Mouse (Mus musculus) liver, embryonic 15.5 days (tissue): ENCODE data around the gene Tmem183a. TPM values are rescaled to one million over a fixed set of nuclear protein-coding genes. Genes with fewer than 3 reads are reported as not detected.

Experiments used
- ATAC-seq: fragments of 200-750 bp; cut with Nextera tagmentation; 2 replicates; pipeline ENCODE4 v1.8.0; 2017; ENCODE audit warnings: moderate number of reproducible peaks, mild to moderate bottlenecking, moderate library complexity; ENCODE audit not compliant: insufficient read depth
- H3K27ac ChIP-seq: fragments of 300-500 bp; sonication (generic); replicated peaks from 2 replicates; pipeline ENCODE4 v1.5.1; 2015; ENCODE audit warnings: mild to moderate bottlenecking, inconsistent platforms
- H3K27me3 ChIP-seq: fragments of 300-500 bp; sonication (generic); 2 replicates; pipeline ENCODE4 v1.6.1; 2015; ENCODE audit warnings: mild to moderate bottlenecking, inconsistent platforms
- H3K36me3 ChIP-seq: fragments of 300-500 bp; sonication (generic); replicated peaks from 2 replicates; pipeline ENCODE4 v1.6.1; 2015; ENCODE audit warnings: moderate library complexity, mild to moderate bottlenecking, inconsistent platforms
- H3K4me1 ChIP-seq: fragments of 300-500 bp; sonication (generic); replicated peaks from 2 replicates; pipeline ENCODE4 v1.6.1; 2015; ENCODE audit warnings: inconsistent platforms
- H3K4me2 ChIP-seq: fragments of 300-500 bp; sonication (generic); 2 replicates; pipeline ENCODE4 v1.6.1; 2015; ENCODE audit warnings: moderate library complexity, mild to moderate bottlenecking, inconsistent platforms
- H3K4me3 ChIP-seq: fragments of 300-500 bp; sonication (generic); replicated peaks from 2 replicates; pipeline ENCODE4 v1.5.1; 2015; ENCODE audit warnings: mild to moderate bottlenecking, inconsistent platforms
- H3K9ac ChIP-seq: fragments of 300-500 bp; sonication (generic); 2 replicates; pipeline ENCODE4 v1.6.1; 2015; ENCODE audit warnings: moderate library complexity, mild to moderate bottlenecking, inconsistent platforms
- H3K9me3 ChIP-seq: fragments of 300-500 bp; sonication (generic); replicated peaks from 2 replicates; pipeline ENCODE4 v1.6.1; 2016; ENCODE audit warnings: inconsistent platforms
- WGBS: fragments of 180-500 bp; shearing (Covaris S2); methylation state at CpG from one replicate; pipeline ENCODE4 v1.1.7; 2015; ENCODE audit warnings: mixed read lengths; ENCODE audit not compliant: insufficient replicate concordance; 5-methylcytosine and 5-hydroxymethylcytosine counted together
- polyA plus RNA-seq: library from polyadenylated mRNA; unstranded; fragments of >200 nt; fragmentation: Nextera tagmentation; extraction: Ambion mirVana; gene quantifications from 2 replicates; pipeline ENCODE4 v1.2.1, GENCODE M21; 2015

Tmem183a gene
- polyA plus RNA-seq, 1 experiment from 2014 or later: 49.8 TPM

- no peak overlapping the region for H3K4me3 ChIP-seq
- ATAC-seq: no peak
- H3K27ac ChIP-seq: no peak overlapping the region
- no peaks in the 10 kb centered on the region for H3K9me3 ChIP-seq
- no peak overlapping the region for H3K9ac ChIP-seq
- H3K4me2 ChIP-seq: no peak overlapping the region
- no peaks in the 10 kb centered on the region for H3K4me1 ChIP-seq
- WGBS: 44% methylated on average over 5 of the region's 5 CpGs
- H3K36me3 ChIP-seq: no peaks in the 10 kb centered on the region
- H3K27me3 ChIP-seq: no peaks in the 10 kb centered on the region
Observed at GRCm38 (mm10) chr1:134315181-134315580, 46.6 kb downstream of the Tmem183a start.

DNA sequence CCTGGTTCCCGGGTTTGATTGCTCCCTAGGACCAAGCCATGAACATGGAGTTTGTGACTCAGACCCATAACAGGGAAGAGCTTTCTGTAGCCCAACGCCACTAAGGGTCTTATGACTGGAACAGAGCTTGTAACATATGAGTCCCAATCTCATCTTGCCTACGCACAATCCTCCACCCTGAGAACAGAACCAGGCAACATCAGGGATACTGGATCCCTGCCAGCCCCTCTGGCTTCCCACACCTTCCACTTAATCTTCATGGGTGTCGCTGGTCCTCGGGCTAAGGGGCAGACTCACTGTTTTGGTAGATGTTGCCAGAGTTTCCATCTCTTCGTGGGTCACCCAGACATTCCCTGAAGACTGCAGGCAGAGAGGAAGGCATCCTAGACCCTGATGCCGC lies 50.0 kb downstream of the Tmem183a start:
- 72% methylated on average over 7 of the region's 7 CpGs for WGBS
- Histone ChIP-seq H3K4me1 (no peaks in the 10 kb centered on the region), H3K27ac (no peak overlapping the region), H3K4me3 (no peak overlapping the region), H3K27me3 (no peaks in the 10 kb centered on the region), H3K36me3 (no peaks in the 10 kb centered on the region), H3K9ac (no peak overlapping the region), H3K9me3 (no peaks in the 10 kb centered on the region), H3K4me2 (no peak overlapping the region)
- ATAC-seq: no peak

DNA sequence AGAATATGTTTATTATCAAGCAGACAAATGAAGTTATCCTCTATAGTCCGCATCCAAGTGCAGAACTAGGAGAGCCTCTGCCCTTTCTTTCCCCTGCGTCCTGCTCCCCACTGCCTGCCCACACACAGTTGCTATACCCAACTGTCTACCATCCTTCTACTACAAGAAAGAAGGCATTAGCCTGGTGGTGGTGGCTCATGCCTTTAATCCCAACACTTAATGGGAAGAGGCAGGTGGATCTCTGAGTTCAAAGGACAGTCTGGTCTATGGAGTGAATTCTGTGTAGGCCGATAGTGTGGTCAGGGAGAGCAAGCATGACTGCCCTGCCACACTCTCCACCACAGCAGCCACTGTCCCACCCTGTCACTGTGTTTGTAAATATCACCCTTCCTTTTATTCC lies 51.0 kb downstream of the Tmem183a start:
- WGBS: 78% methylated on average over 3 of the region's 3 CpGs

DNA sequence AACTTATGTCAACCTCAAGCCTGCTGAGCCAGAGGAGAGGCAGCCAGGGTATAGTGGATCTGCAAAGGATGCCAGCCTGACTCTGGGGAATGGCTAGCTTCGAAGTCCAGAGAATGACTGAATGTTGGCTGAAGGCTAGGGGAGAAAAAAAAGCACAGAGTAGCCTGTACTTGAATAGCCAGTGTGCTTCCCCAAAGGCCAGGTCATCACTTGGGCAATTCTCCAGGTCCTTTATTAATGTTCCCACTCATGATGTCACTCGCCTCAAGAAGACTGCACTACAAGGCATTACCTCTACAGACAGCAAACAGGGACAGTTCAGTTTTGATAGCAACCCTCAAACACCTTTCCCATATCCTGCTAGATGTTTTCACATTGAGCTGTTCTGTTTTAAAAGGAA lies 51.5 kb downstream of the Tmem183a start:
- no peaks in the 10 kb centered on the region for H3K9me3 ChIP-seq
- H3K9ac ChIP-seq: no peak overlapping the region
- no peak overlapping the region for H3K27ac ChIP-seq
- no peaks in the 10 kb centered on the region for H3K36me3 ChIP-seq
- H3K4me1 ChIP-seq: no peaks in the 10 kb centered on the region
- no peak overlapping the region for H3K4me3 ChIP-seq
- no peaks in the 10 kb centered on the region for H3K27me3 ChIP-seq
- no peak for ATAC-seq
- no peak overlapping the region for H3K4me2 ChIP-seq
- 75% methylated on average over 2 of the region's 2 CpGs for WGBS

More for the DNA sequence above, 51.0 kb downstream of the Tmem183a start:
- Histone ChIP-seq H3K4me3 (no peak overlapping the region), H3K4me1 (no peaks in the 10 kb centered on the region), H3K4me2 (no peak overlapping the region), H3K9me3 (no peaks in the 10 kb centered on the region), H3K27ac (no peak overlapping the region), H3K36me3 (no peaks in the 10 kb centered on the region), H3K9ac (no peak overlapping the region), H3K27me3 (no peaks in the 10 kb centered on the region)
- no peak for ATAC-seq

DNA sequence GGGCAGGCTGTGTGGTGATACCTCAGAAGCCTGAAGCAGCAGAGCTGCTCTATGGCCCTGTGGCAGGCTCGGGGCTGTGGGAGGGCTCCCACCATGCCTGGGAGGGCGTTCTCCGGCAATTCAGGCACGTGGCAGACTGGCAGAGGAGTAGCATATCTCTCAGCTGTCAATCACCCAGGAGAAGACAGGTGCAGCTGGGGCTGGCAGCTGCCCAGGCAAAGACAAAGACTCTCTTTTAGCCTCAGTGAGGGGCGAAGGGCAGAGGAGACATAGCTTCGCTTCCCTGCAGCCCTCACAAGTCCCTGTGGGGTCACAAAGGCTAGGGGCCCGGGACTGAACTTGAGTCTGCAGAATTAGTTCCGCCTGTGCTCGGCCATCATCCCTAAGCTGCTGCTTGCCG lies 54.4 kb downstream of the Tmem183a start:
- no peak overlapping the region for H3K4me3 ChIP-seq
- peaks cover 5% of the 10 kb centered on the region; the same call in 1 of the 2 replicates for H3K4me1 ChIP-seq
- 47% methylated on average over 10 of the region's 10 CpGs for WGBS
- no peaks in the 10 kb centered on the region for H3K27me3 ChIP-seq
- H3K9me3 ChIP-seq: no peaks in the 10 kb centered on the region
- H3K9ac ChIP-seq: no peak overlapping the region
- no peak overlapping the region for H3K27ac ChIP-seq
- no peaks in the 10 kb centered on the region for H3K36me3 ChIP-seq
- no peak for ATAC-seq
- H3K4me2 ChIP-seq: no peak overlapping the region

DNA sequence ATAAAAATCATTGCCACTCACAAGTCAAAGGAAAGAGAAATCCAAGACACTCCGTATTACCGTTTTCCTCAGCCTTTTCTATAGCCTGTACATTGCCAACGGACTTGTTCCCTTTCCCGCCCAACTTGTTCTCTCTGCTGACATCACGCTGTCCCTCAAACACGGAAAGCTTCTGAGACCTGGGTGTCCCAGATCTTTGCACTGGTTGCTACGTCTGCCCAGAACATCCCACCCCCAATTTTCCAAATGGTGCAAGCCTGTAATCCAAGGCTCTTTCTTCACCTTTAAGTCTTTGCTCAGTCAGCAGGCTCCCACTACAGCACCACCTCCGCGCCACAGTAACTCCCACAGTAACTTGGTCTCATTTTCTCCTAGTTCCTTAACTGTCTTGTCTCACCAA lies 56.8 kb downstream of the Tmem183a start:
- Histone ChIP-seq H3K9ac (no peak overlapping the region), H3K4me2 (no peak overlapping the region), H3K27me3 (peaks cover 10% of the 10 kb centered on the region), H3K4me1 (peaks cover 8% of the 10 kb centered on the region; the same call in 1 of the 2 replicates), H3K36me3 (no peaks in the 10 kb centered on the region), H3K27ac (no peak overlapping the region), H3K9me3 (no peaks in the 10 kb centered on the region), H3K4me3 (no peak overlapping the region)
- WGBS: 78% methylated on average over 9 of the region's 9 CpGs
- ATAC-seq: no peak

- WGBS: 19% methylated on average over 8 of the region's 8 CpGs
- ATAC-seq: no peak
- H3K4me3 ChIP-seq: no peak overlapping the region
- no peaks in the 10 kb centered on the region for H3K9me3 ChIP-seq
- H3K27me3 ChIP-seq: peaks cover 33% of the 10 kb centered on the region
- H3K9ac ChIP-seq: no peak overlapping the region
- H3K36me3 ChIP-seq: no peaks in the 10 kb centered on the region
- H3K4me1 ChIP-seq: peaks cover 17% of the 10 kb centered on the region
- 0 out of 2 replicates have a peak overlapping the region, but pooled peaks have one; percentile 8 for H3K4me2 ChIP-seq
- peak overlapping the region; percentile 74 for H3K27ac ChIP-seq
Observed at GRCm38 (mm10) chr1:134302568-134303238, 59.1 kb downstream of the Tmem183a start.

DNA sequence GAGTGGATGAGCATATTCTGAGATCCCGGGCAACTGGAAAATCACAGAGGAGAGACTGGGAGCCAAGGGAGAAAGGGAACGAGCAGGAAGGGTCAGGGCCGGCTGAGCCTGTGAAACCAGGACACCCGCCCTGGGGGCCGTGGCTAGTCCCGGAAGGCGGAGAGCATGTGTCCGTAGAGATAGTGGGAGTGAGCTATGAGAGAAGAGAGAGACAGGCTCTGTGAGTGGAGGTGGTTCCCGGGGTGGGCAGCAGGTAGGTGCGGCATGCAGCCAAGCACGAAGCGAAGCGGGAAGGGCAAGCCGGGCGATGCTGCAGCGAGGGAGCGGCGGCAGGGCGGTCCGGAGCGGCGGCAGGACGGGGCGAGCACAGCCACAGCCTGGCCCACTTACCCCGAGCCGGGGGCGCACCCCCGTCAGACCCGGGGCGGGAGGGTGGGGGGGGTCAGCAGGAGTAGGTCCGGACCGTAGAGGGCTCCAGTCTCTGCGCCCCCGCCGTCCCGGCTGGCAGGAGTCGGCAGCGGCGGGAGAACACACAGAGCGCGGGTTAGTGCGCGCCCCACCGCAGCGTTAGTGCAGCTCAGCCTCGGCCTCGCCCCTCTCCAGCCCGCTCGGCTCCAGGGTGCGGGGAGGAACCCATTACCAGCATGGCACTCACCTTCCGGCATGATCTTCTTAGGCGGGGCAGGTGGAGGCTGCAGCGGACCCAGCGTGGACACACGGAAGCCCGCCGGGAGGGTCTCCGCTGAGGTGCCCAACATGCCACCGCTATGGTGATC lies 63.0 kb downstream of the Tmem183a start:
- no peak overlapping the region for H3K27ac ChIP-seq
- H3K27me3 ChIP-seq: peaks cover 41% of the 10 kb centered on the region
- peak overlapping the region; percentile 42 for H3K4me3 ChIP-seq
- H3K9ac ChIP-seq: peak overlapping the region; percentile 11; the same call in 1 of the 2 replicates
- H3K36me3 ChIP-seq: no peaks in the 10 kb centered on the region
- no peak for ATAC-seq
- 11% methylated on average over 52 of the region's 59 CpGs for WGBS
- H3K4me1 ChIP-seq: peaks cover 18% of the 10 kb centered on the region
- H3K9me3 ChIP-seq: no peaks in the 10 kb centered on the region
- H3K4me2 ChIP-seq: peak overlapping the region; percentile 71

DNA sequence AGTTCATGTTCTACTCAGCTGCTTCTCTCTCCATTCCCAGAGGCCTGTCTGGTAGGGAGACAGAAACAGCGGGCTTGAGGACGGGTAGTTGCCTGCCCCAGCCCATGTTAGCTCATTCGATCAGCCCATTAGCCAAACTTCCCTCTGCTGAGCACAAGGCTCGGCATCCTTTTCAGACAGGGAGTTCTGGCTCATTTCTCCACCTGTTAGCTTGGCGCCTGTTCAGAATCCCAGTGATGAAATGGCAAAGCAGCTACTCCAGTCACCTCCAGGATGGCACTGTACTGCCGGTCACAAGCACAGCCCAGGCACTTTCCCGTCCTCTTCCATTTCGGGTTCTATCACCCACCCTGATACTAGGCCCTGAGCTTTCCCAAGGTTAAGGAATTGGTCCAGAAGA lies 64.5 kb downstream of the Tmem183a start:
- H3K4me2 ChIP-seq: no peak overlapping the region

More for the DNA sequence above, 64.5 kb downstream of the Tmem183a start:
- Histone ChIP-seq H3K4me1 (peaks cover 14% of the 10 kb centered on the region), H3K4me3 (no peak overlapping the region), H3K9me3 (no peaks in the 10 kb centered on the region), H3K27ac (no peak overlapping the region), H3K9ac (no peak overlapping the region), H3K27me3 (peaks cover 41% of the 10 kb centered on the region), H3K36me3 (no peaks in the 10 kb centered on the region)
- no peak for ATAC-seq
- 74% methylated on average over 8 of the region's 8 CpGs for WGBS
